Mouse (Mus musculus): ENCODE results near the gene Tmem132d. TPM values are rescaled to one million over a fixed set of nuclear protein-coding genes. Genes with fewer than 3 reads are reported as not detected.

Gene Tmem132d
- polyA plus RNA-seq, 1 experiment from 2014 or later: 0.16 TPM

DNA sequence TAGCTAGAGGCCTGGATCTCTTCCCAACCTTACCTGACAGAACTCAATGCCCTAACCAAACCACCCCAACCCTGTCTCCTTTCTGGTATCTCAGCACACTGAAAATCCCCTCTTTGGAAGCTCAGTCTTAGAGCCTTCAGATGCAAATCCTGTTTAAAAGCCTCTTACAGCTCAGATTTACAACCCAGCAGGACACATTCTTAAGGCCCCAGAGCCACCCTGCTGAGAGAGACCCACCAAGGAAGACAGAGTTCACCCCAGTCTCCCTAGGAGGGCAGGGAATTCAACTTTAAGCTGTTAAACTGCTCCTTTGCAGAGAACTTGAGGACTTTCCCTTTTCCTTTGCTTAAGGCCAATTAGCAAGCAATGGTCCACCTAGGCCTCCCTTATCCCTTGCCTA is 199.8 kb downstream of the Tmem132d start:
- Histone ChIP-seq H3K9me3 (replicated peaks; ENCODE audit: control insufficient read depth, low read length) (no peaks in the 10 kb centered on the region), H3K4me3 (ENCODE audit: low read length) (no peak overlapping the region), H3K4me2 (ENCODE audit: low read depth, low read length) (no peak overlapping the region), H3K36me3 (ENCODE audit: control insufficient read depth, insufficient read depth) (no peaks in the 10 kb centered on the region), H3K4me1 (ENCODE audit: control insufficient read depth, insufficient read depth, low read length) (no peaks in the 10 kb centered on the region), H3K27me3 (ENCODE audit: control insufficient read depth, insufficient read depth, low read length) (no peaks in the 10 kb centered on the region), H3K9ac (ENCODE audit: low read length) (no peak overlapping the region), H3K27ac (ENCODE audit: low read length) (no peak overlapping the region)
- ATAC-seq (replicated peaks; ENCODE audit: extremely low read depth, insufficient read depth, low FRiP score): no peak

DNA sequence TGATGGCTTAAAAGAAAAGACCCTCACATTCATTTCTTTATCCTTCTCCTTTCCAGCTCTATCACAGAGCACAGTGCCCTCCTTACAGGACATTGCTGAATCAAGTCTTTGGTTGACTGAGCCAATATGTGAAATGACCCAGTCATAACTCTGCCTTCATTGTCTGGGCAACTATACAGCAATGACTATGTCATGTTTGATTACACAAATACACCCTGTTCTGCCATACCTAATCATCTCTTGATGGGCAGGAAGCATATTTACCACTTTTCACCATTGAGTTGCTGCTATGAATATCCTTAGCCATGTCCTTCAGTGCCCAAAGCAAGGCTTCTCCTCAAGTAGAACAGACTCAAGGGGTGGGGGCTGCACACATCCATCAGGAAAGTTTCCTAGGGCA is 214.6 kb downstream of the Tmem132d start:
- H3K36me3 ChIP-seq (ENCODE audit: control insufficient read depth, insufficient read depth): no peaks in the 10 kb centered on the region

DNA sequence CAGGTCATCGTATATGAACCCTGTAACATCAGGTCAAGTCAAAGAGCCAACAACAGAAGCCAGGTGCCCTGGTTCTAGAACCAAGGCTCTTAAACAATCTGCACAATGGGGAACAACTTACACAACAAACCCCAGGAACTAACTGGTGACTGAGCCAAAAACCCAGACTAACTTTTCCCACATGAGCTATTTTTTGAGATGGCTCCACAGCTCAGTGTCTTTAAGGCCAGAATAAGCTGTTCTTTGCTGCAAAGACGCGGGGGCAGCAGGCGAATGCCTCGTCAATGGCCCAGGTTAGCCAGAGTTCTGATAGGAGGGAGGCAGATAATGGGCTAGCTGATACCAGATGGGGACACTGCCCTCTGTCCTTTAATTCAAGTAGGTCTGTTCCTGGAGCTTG is 221.8 kb downstream of the Tmem132d start:
- Histone ChIP-seq H3K9me3 (replicated peaks; ENCODE audit: control insufficient read depth, low read length) (no peaks in the 10 kb centered on the region), H3K9ac (ENCODE audit: low read length) (no peak overlapping the region), H3K4me2 (ENCODE audit: low read depth, low read length) (no peak overlapping the region), H3K27ac (ENCODE audit: low read length) (no peak overlapping the region), H3K4me1 (ENCODE audit: control insufficient read depth, insufficient read depth, low read length) (no peaks in the 10 kb centered on the region), H3K4me3 (ENCODE audit: low read length) (no peak overlapping the region), H3K36me3 (ENCODE audit: control insufficient read depth, insufficient read depth) (no peaks in the 10 kb centered on the region), H3K27me3 (ENCODE audit: control insufficient read depth, insufficient read depth, low read length) (no peaks in the 10 kb centered on the region)
- 69% methylated on average over 5 of the region's 5 CpGs for WGBS
- no peak for ATAC-seq (replicated peaks; ENCODE audit: extremely low read depth, insufficient read depth, low FRiP score)

More for the DNA sequence above, 214.6 kb downstream of the Tmem132d start:
- Histone ChIP-seq H3K4me2 (ENCODE audit: low read depth, low read length) (no peak overlapping the region), H3K27ac (ENCODE audit: low read length) (no peak overlapping the region), H3K27me3 (ENCODE audit: control insufficient read depth, insufficient read depth, low read length) (no peaks in the 10 kb centered on the region), H3K4me3 (ENCODE audit: low read length) (no peak overlapping the region), H3K9ac (ENCODE audit: low read length) (no peak overlapping the region), H3K9me3 (replicated peaks; ENCODE audit: control insufficient read depth, low read length) (0 out of 2 replicates have a peak, but pooled peaks cover 2% of the 10 kb centered on the region), H3K4me1 (ENCODE audit: control insufficient read depth, insufficient read depth, low read length) (no peaks in the 10 kb centered on the region)
- no peak for ATAC-seq (replicated peaks; ENCODE audit: extremely low read depth, insufficient read depth, low FRiP score)

DNA sequence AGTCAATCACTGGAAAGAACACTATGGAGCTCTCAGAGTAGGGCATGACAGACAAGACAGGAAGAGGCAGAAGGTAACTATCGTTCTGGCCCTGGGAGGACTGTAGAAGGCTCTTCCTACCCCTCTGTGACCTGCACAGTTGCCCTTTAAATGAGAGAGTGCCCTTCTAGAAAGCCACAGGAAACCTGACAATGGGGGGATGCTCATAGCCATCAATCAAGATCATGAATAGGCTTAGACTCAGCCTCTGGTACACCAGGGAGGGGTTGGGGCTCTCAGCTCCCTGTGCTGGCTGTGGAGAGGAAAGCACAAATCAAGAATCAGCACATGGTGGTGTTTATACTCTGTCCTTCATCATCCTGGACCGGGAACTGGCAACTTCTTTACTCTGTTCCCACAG is 227.2 kb downstream of the Tmem132d start:
- no peak for ATAC-seq (replicated peaks; ENCODE audit: extremely low read depth, insufficient read depth, low FRiP score)

DNA sequence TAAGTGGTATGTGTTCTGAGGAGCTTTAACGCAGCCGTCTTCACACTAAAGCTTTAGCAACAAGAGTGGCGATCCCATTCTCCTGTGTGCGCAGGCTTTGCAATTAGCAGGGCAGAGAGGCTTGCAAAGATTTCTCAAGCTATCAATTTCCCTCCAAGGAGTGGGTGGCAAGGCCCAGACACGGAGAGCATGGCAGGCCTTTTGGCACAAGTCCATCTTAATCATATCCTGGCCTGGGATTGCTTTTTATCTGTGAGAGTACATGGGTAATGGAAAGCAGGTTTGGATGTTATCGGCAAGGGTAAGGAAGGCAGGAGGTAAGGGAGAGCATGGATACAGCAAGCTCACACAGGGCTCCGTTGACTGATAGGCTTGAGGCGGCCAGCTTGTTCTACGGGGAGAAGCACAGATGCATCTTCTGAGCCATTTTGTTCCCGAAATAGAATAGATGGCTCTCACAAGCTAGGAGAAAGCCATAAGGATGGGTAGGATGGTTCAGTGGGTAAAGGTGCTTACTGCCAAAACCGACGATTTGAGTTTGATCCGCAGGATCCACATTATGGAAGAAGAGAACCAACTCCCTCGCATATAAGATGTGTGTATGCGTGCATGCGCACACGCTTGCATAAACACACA is 228.1 kb downstream of the Tmem132d start:
- ATAC-seq (replicated peaks; ENCODE audit: extremely low read depth, insufficient read depth, low FRiP score): no peak
- Histone ChIP-seq H3K4me3 (ENCODE audit: low read length) (no peak overlapping the region), H3K36me3 (ENCODE audit: control insufficient read depth, insufficient read depth) (no peaks in the 10 kb centered on the region), H3K4me2 (ENCODE audit: low read depth, low read length) (peak overlapping the region; percentile 31; the same call in 1 of the 2 replicates), H3K27ac (ENCODE audit: low read length) (peak overlapping the region; percentile 60), H3K9me3 (replicated peaks; ENCODE audit: control insufficient read depth, low read length) (no peaks in the 10 kb centered on the region), H3K27me3 (ENCODE audit: control insufficient read depth, insufficient read depth, low read length) (no peaks in the 10 kb centered on the region), H3K4me1 (ENCODE audit: control insufficient read depth, insufficient read depth, low read length) (peaks cover 7% of the 10 kb centered on the region), H3K9ac (ENCODE audit: low read length) (no peak overlapping the region)
- WGBS: 63% methylated on average over 17 of the region's 17 CpGs

More for the DNA sequence above, 227.2 kb downstream of the Tmem132d start:
- no peak overlapping the region for H3K4me2 ChIP-seq (ENCODE audit: low read depth, low read length)
- peaks cover 7% of the 10 kb centered on the region for H3K4me1 ChIP-seq (ENCODE audit: control insufficient read depth, insufficient read depth, low read length)
- no peak overlapping the region for H3K27ac ChIP-seq (ENCODE audit: low read length)
- no peak overlapping the region for H3K9ac ChIP-seq (ENCODE audit: low read length)
- WGBS: 49% methylated on average over 2 of the region's 2 CpGs
- H3K36me3 ChIP-seq (ENCODE audit: control insufficient read depth, insufficient read depth): no peaks in the 10 kb centered on the region
- no peaks in the 10 kb centered on the region for H3K9me3 ChIP-seq (replicated peaks; ENCODE audit: control insufficient read depth, low read length)
- no peaks in the 10 kb centered on the region for H3K27me3 ChIP-seq (ENCODE audit: control insufficient read depth, insufficient read depth, low read length)
- H3K4me3 ChIP-seq (ENCODE audit: low read length): no peak overlapping the region

DNA sequence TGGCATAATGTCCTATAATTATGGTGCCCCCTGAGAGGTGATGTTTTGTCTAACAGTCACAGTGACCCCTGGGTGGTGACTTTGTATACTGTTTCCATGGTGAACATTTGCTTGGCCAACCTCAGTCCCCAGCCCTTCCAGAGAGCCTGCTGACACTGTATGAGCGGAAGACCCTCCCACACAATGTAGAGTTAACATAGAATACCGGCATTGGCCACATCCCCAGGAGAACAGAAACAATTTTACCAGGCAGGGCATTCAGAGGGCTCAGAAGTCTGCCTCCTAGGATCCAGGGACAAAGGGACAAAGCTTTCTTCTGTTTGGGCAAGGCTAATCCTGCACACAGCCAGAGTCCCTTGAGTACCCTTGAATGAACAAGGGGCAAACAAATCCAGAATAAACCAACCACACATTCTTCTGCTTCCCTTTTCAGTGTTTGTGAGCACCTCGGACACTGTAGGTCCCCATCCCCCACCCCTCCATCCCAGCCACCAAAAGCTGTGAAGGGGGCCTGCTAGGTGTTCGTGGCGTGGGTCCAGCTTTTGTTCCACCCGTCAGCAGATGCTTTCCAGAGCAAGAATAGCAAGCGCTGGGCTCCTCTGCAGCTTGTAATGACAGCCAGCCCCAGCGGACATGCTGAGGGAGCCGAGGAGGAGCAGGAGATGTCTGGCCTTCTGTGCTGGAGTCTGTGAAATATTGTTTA is 228.8 kb downstream of the Tmem132d start:
- Histone ChIP-seq H3K4me1 (ENCODE audit: control insufficient read depth, insufficient read depth, low read length) (peaks cover 7% of the 10 kb centered on the region), H3K27me3 (ENCODE audit: control insufficient read depth, insufficient read depth, low read length) (no peaks in the 10 kb centered on the region), H3K4me3 (ENCODE audit: low read length) (no peak overlapping the region), H3K27ac (ENCODE audit: low read length) (peak overlapping the region; percentile 60), H3K9ac (ENCODE audit: low read length) (no peak overlapping the region), H3K36me3 (ENCODE audit: control insufficient read depth, insufficient read depth) (no peaks in the 10 kb centered on the region), H3K4me2 (ENCODE audit: low read depth, low read length) (peak overlapping the region; percentile 31; the same call in 1 of the 2 replicates), H3K9me3 (replicated peaks; ENCODE audit: control insufficient read depth, low read length) (0 out of 2 replicates have a peak, but pooled peaks cover 2% of the 10 kb centered on the region)
- 21% methylated on average over 9 of the region's 9 CpGs for WGBS
- no peak; the same call in 1 of the 2 replicates for ATAC-seq (replicated peaks; ENCODE audit: extremely low read depth, insufficient read depth, low FRiP score)

DNA sequence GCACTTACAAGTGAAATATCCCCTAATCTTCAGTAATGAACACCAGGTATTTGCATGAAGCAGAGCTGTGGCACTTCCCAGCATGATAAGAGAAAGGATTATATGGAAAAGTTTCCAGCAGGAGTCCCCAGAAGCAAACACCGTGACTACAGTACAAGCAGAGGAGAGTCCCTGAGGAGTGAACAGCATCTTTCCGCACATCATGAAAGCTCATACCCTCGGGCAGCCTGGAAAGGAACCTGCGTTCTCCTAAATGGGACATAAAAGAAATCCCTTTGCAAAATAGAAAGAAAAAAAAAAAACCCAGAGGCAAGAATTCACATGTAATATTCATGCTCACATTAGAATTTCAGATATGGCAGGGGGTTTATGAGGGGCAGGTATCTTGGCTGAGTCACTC is 238.8 kb downstream of the Tmem132d start:
- WGBS: 69% methylated on average over 4 of the region's 4 CpGs
- Histone ChIP-seq H3K4me3 (ENCODE audit: low read length) (no peak overlapping the region), H3K9ac (ENCODE audit: low read length) (no peak overlapping the region), H3K4me2 (ENCODE audit: low read depth, low read length) (no peak overlapping the region), H3K4me1 (ENCODE audit: control insufficient read depth, insufficient read depth, low read length) (no peaks in the 10 kb centered on the region), H3K27ac (ENCODE audit: low read length) (no peak overlapping the region), H3K27me3 (ENCODE audit: control insufficient read depth, insufficient read depth, low read length) (no peaks in the 10 kb centered on the region), H3K36me3 (ENCODE audit: control insufficient read depth, insufficient read depth) (no peaks in the 10 kb centered on the region), H3K9me3 (replicated peaks; ENCODE audit: control insufficient read depth, low read length) (peaks cover 3% of the 10 kb centered on the region; the same call in 1 of the 2 replicates)
- no peak for ATAC-seq (replicated peaks; ENCODE audit: extremely low read depth, insufficient read depth, low FRiP score)

DNA sequence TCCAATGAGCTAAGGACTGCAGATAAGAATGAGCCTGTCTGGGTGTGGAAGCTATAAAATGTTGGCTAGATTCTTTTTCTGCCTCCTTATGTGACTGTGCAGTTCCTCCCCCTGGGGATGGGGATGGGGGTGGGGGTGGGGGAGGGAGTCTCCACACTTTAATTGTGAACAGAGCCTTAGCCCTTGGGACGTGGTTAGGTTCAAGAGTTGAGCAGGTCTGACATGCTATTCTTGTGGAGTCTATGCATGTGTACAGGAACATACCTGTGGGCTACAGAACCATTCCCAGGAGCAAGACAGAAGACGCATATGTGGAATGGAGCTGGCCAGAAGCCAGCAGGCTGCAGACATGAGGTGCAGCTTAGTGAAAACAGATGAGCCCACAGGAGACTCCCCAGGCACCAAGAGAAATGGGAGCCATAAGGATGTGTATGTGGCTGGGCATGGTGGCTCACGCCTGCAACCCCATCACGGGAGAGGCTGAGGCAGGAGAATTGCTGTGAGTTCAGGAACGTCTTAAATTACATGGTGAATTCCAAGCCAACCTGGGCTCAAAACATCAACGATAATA is 240.3 kb downstream of the Tmem132d start:
- Histone ChIP-seq H3K4me3 (ENCODE audit: low read length) (no peak overlapping the region), H3K9me3 (replicated peaks; ENCODE audit: control insufficient read depth, low read length) (no peaks in the 10 kb centered on the region; the same call in 1 of the 2 replicates), H3K27me3 (ENCODE audit: control insufficient read depth, insufficient read depth, low read length) (no peaks in the 10 kb centered on the region), H3K4me2 (ENCODE audit: low read depth, low read length) (no peak overlapping the region), H3K36me3 (ENCODE audit: control insufficient read depth, insufficient read depth) (no peaks in the 10 kb centered on the region), H3K9ac (ENCODE audit: low read length) (no peak overlapping the region), H3K27ac (ENCODE audit: low read length) (no peak overlapping the region), H3K4me1 (ENCODE audit: control insufficient read depth, insufficient read depth, low read length) (no peaks in the 10 kb centered on the region)
- 69% methylated on average over 6 of the region's 6 CpGs for WGBS
- ATAC-seq (replicated peaks; ENCODE audit: extremely low read depth, insufficient read depth, low FRiP score): no peak

DNA sequence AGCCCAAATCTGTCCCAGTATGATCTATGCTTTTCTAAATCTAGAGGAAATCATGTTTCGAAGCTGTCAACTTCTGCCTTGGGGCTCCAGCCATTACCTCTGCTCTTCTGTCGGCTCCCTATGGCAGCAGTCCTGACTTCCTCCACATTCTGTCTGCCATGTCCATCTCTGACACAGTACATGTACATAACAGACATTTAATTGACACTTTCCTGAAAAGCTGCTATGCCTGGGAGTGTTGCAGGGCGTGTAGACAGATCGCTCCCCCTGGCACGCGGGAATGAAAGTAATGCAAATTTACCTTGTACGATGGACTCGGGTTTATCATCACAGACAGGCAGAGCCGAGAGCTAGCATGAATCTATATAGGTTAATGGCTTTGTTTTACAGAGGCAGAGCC is 241.2 kb downstream of the Tmem132d start:
- WGBS: 67% methylated on average over 9 of the region's 9 CpGs
- Histone ChIP-seq H3K4me3 (ENCODE audit: low read length) (no peak overlapping the region), H3K4me2 (ENCODE audit: low read depth, low read length) (no peak overlapping the region), H3K27me3 (ENCODE audit: control insufficient read depth, insufficient read depth, low read length) (no peaks in the 10 kb centered on the region), H3K4me1 (ENCODE audit: control insufficient read depth, insufficient read depth, low read length) (no peaks in the 10 kb centered on the region), H3K27ac (ENCODE audit: low read length) (no peak overlapping the region), H3K36me3 (ENCODE audit: control insufficient read depth, insufficient read depth) (no peaks in the 10 kb centered on the region), H3K9ac (ENCODE audit: low read length) (no peak overlapping the region), H3K9me3 (replicated peaks; ENCODE audit: control insufficient read depth, low read length) (no peaks in the 10 kb centered on the region; the same call in 1 of the 2 replicates)
- no peak for ATAC-seq (replicated peaks; ENCODE audit: extremely low read depth, insufficient read depth, low FRiP score)

All from heart, embryonic 16.5 days (tissue).